Mouse (Mus musculus): ENCODE data around the gene Gm3336. TPM values are rescaled to one million over a fixed set of nuclear protein-coding genes. Genes with fewer than 3 reads are reported as not detected.

Gm3336 gene
- polyA plus RNA-seq, 1 experiment, result 73.6 TPM

DNA sequence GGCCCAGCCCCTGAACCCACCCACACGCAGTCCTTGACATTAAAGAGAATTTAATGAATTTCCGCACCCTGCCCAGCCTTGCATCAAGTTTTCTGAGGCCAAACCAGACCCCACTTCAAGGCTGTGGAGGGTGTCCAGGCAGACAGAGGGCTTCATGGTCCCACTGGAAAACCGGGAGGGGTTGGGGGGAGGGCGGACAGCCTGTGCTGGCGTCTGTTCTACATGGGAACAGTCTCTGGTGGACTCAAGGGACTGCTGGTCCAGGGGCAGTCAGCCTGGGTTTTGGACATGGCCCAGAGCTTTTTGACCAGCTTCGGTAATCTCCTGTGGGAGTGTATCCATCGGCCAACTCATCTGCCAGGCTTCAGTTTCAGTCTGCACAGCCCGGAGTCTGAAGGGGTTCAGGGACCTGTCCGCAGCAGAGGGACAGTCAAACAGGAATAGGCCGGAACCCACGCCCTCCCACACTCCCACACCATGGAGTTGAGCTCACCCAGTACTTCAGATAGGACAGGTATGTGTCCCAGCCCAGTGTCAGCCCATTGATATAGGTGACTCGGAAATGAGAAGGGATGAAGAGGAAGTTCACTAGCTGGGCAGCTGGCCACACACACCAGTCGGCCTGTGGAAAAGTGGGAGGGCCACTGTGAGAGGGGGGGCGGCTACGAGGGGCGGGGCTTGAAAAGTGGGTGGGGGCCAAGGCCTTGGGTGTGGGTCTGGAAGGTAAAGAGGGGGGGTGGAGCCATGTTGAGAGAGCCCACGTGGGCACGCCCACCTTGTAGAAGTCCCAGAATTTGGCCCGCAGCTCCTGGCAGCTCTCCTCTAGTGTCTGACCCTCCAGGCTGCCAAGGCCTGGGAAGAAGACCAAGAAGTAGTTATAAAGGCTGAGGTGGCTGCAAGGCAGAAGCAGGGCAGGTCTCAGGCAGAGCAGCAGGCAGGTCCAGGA is 40.5 kb downstream of the Gm3336 start:
- 59% methylated on average over 19 of the region's 19 CpGs for WGBS
- H3K36me3 ChIP-seq (ENCODE audit: control insufficient read depth, insufficient read depth, low read length), result peaks cover 29% of the 10 kb centered on the region
- peaks cover 29% of the 10 kb centered on the region for H3K4me1 ChIP-seq (ENCODE audit: control insufficient read depth, insufficient read depth, insufficient read length, low read length)
- H3K4me3 ChIP-seq (ENCODE audit: low read depth, low read length), result no peak overlapping the region
- no peak for TF ChIP-seq CTCF (IDR thresholded peaks at IDR 0.05; ENCODE audit: extremely low read depth, insufficient read length, insufficient replicate concordance, low read depth, low read length)
- TF ChIP-seq POLR2A (IDR thresholded peaks at IDR 0.05; ENCODE audit: low read depth, low read length), result no peak
- no peaks in the 10 kb centered on the region for H3K27me3 ChIP-seq (ENCODE audit: control insufficient read depth, insufficient read depth, low read length)
- no peak overlapping the region for H3K27ac ChIP-seq (ENCODE audit: insufficient read depth, low read depth, low read length)

DNA sequence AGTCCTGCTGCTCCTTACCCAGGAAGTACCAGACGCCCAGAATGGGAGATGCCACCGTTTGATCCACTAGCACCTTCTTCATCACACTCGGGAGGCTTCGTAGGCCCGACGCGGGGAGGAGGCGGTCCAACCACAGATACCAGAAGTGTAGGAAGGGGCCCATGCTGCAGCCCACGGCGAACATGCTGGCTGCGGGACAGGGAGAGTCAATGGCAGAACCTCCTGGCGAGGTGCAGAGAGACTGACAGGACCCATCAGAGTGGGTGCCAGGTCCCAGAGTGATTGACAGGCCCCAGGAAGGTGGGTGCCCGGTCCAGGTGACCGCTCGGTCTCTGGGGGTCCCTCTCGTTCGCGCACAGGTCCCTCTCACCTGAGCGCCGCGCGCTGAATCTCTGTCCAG is 42.0 kb downstream of the Gm3336 start:
- no peaks in the 10 kb centered on the region for H3K27me3 ChIP-seq (ENCODE audit: control insufficient read depth, insufficient read depth, low read length)
- H3K4me3 ChIP-seq (ENCODE audit: low read depth, low read length), result peak overlapping the region; percentile 84
- peak overlapping the region; percentile 59 for H3K27ac ChIP-seq (ENCODE audit: insufficient read depth, low read depth, low read length)
- H3K36me3 ChIP-seq (ENCODE audit: control insufficient read depth, insufficient read depth, low read length), result peaks cover 29% of the 10 kb centered on the region
- no peak for TF ChIP-seq CTCF (IDR thresholded peaks at IDR 0.05; ENCODE audit: extremely low read depth, insufficient read length, insufficient replicate concordance, low read depth, low read length)
- peaks cover 32% of the 10 kb centered on the region for H3K4me1 ChIP-seq (ENCODE audit: control insufficient read depth, insufficient read depth, insufficient read length, low read length)
- under 1% methylated on average over 22 of the region's 22 CpGs for WGBS

DNA sequence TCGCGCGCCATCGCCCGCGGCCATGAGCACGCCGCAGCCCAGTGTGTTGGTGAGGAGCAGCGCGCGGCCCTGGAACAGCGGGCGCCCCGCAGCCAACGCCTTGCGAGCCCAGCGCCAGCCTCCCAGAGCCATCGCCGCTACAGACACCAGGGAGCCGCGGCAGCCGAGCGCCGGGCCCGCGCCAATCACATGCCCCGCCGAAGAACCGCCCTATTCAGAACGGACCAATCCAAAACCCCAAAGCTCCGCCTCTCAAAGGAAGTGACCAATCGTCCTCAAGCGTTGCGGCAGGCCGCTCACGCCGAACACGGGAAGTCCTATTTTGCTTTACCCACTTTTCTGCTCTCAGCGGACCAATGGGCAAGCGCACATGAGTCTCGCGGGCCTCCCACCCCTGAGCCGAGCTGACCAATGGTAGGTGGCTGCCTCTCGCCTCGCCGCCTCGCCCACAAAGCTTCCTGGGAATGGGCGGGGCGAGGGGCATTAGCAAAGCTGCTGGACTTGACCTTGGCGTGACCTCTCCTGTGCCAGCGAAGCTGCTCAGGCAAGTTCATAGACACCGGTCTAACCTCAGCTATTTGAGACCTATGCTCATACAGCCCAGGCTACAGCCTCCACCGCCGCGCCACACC is 42.5 kb downstream of the Gm3336 start, which contains the start of gene Mpv17l2:
Gene Mpv17l2 (minus strand): TSS at position 172 of the 632 bp plus-strand sequence.
- H3K4me1 ChIP-seq (ENCODE audit: control insufficient read depth, insufficient read depth, insufficient read length, low read length), result peaks cover 31% of the 10 kb centered on the region
- H3K27me3 ChIP-seq (ENCODE audit: control insufficient read depth, insufficient read depth, low read length), result no peaks in the 10 kb centered on the region
- peak; percentile 85 for TF ChIP-seq POLR2A (IDR thresholded peaks at IDR 0.05; ENCODE audit: low read depth, low read length)
- TF ChIP-seq CTCF (IDR thresholded peaks at IDR 0.05; ENCODE audit: extremely low read depth, insufficient read length, insufficient replicate concordance, low read depth, low read length), result no peak
- peaks cover 29% of the 10 kb centered on the region for H3K36me3 ChIP-seq (ENCODE audit: control insufficient read depth, insufficient read depth, low read length)
- peak within 1 kb of the TSS; percentile 84 for H3K4me3 ChIP-seq (ENCODE audit: low read depth, low read length)
- under 1% methylated on average over 55 of the region's 55 CpGs for WGBS
- peak within 1 kb of the TSS; percentile 70 for H3K27ac ChIP-seq (ENCODE audit: insufficient read depth, low read depth, low read length)

DNA sequence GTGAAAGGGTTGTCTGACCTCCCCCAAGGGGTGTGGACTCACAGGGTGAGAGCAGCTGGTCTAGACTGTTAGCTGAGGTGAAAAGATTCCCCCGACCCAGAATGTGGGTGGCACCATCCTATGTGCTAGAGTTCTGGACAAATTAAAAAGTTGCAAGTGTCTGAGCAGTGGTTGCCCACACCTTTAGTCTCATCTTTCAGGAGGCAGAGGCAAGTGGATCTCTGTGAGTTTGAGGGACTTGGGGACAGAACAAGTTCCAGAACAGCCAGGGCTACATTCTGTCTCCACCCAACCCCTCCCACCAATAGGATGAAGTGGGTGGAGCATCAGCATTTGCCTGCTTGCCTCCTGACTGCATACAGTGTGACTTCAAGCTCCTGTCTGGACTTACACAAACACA is 43.8 kb downstream of the Gm3336 start:
- no peak overlapping the region for H3K4me3 ChIP-seq (ENCODE audit: low read depth, low read length)
- peaks cover 37% of the 10 kb centered on the region for H3K4me1 ChIP-seq (ENCODE audit: control insufficient read depth, insufficient read depth, insufficient read length, low read length)
- 24% methylated on average over 1 of the region's 1 CpGs for WGBS
- H3K27ac ChIP-seq (ENCODE audit: insufficient read depth, low read depth, low read length), result peak overlapping the region; percentile 36
- H3K36me3 ChIP-seq (ENCODE audit: control insufficient read depth, insufficient read depth, low read length), result peaks cover 22% of the 10 kb centered on the region
- H3K27me3 ChIP-seq (ENCODE audit: control insufficient read depth, insufficient read depth, low read length), result no peaks in the 10 kb centered on the region
- TF ChIP-seq CTCF (IDR thresholded peaks at IDR 0.05; ENCODE audit: extremely low read depth, insufficient read length, insufficient replicate concordance, low read depth, low read length) (no peak), POLR2A (IDR thresholded peaks at IDR 0.05; ENCODE audit: low read depth, low read length) (no peak)

DNA sequence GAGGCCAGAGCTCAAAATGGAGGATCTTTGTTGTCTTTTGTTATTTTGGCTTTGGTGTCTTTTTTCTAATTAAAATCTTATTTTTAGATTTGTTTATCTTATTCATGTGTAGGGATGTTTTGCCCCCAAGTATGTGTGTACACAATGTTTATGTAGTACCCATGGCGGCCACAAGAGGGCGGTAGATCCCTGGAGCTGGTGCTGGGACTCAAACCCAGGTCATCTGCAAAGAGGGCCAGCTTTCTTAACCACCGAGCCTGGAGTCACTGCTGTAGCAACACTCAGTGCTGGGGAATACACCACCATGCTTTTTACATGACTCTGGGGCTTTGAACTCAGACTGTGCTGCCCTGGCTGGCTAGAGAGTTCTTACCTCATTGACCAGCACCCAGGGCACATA is 45.0 kb downstream of the Gm3336 start:
- H3K4me1 ChIP-seq (ENCODE audit: control insufficient read depth, insufficient read depth, insufficient read length, low read length), result peaks cover 37% of the 10 kb centered on the region
- WGBS, result 3% methylated on average over 3 of the region's 3 CpGs
- H3K27me3 ChIP-seq (ENCODE audit: control insufficient read depth, insufficient read depth, low read length), result no peaks in the 10 kb centered on the region
- H3K36me3 ChIP-seq (ENCODE audit: control insufficient read depth, insufficient read depth, low read length), result peaks cover 12% of the 10 kb centered on the region
- H3K27ac ChIP-seq (ENCODE audit: insufficient read depth, low read depth, low read length), result peak overlapping the region; percentile 89
- TF ChIP-seq POLR2A (IDR thresholded peaks at IDR 0.05; ENCODE audit: low read depth, low read length) (no peak), CTCF (IDR thresholded peaks at IDR 0.05; ENCODE audit: extremely low read depth, insufficient read length, insufficient replicate concordance, low read depth, low read length) (peak; percentile 95)
- H3K4me3 ChIP-seq (ENCODE audit: low read depth, low read length), result peak overlapping the region; percentile 7

DNA sequence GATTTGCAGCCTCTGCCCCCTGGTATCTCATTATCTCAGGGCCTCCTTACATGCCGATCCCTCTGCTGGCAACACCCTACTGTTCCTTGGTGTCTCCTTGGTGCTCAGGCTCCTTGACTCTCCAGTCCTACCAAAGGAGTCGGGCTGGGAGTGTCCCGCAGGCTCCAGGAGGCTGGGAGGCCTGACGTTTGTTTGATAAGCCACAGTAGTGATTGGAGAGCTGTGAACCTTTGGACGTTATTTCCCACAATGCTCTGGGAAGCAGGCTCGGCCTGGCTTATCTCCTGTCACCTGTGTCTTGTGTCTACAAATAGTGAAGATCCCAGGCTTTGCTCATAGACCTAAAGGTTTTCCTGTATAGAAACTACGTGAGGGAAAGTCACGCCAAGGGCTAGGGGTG is 45.7 kb downstream of the Gm3336 start:
- TF ChIP-seq CTCF (IDR thresholded peaks at IDR 0.05; ENCODE audit: extremely low read depth, insufficient read length, insufficient replicate concordance, low read depth, low read length) (no peak), POLR2A (IDR thresholded peaks at IDR 0.05; ENCODE audit: low read depth, low read length) (peak; percentile 48; the same call in 1 of the 2 replicates)
- Histone ChIP-seq H3K4me3 (ENCODE audit: low read depth, low read length) (peak overlapping the region; percentile 78), H3K27ac (ENCODE audit: insufficient read depth, low read depth, low read length) (peak overlapping the region; percentile 98), H3K36me3 (ENCODE audit: control insufficient read depth, insufficient read depth, low read length) (peaks cover 14% of the 10 kb centered on the region), H3K27me3 (ENCODE audit: control insufficient read depth, insufficient read depth, low read length) (no peaks in the 10 kb centered on the region), H3K4me1 (ENCODE audit: control insufficient read depth, insufficient read depth, insufficient read length, low read length) (peaks cover 43% of the 10 kb centered on the region)
- 29% methylated on average over 8 of the region's 8 CpGs for WGBS

DNA sequence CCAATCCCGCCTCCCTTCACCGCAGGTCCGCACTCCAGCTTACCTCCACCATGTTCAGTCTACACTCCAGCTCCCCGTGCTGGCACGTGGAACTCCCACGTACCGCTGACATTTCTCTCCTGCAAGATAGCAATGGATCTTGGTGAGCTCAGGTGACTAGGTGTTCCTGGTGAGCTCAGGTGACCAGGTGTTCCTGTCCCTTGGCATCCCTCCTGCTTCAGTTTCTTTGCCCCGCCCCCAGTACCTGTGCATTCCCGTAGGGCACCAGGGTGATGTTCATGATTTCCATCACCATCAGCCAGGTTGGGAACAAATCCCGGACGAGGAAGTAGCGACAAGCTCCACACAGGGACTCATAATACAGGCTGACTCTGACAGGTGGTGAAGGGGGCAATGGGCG is 46.3 kb downstream of the Gm3336 start:
- H3K27ac ChIP-seq (ENCODE audit: insufficient read depth, low read depth, low read length), result peak overlapping the region; percentile 98
- H3K27me3 ChIP-seq (ENCODE audit: control insufficient read depth, insufficient read depth, low read length), result no peaks in the 10 kb centered on the region
- H3K4me3 ChIP-seq (ENCODE audit: low read depth, low read length), result peak overlapping the region; percentile 78
- peaks cover 17% of the 10 kb centered on the region for H3K36me3 ChIP-seq (ENCODE audit: control insufficient read depth, insufficient read depth, low read length)
- peaks cover 44% of the 10 kb centered on the region for H3K4me1 ChIP-seq (ENCODE audit: control insufficient read depth, insufficient read depth, insufficient read length, low read length)
- TF ChIP-seq POLR2A (IDR thresholded peaks at IDR 0.05; ENCODE audit: low read depth, low read length) (no peak; the same call in 1 of the 2 replicates), CTCF (IDR thresholded peaks at IDR 0.05; ENCODE audit: extremely low read depth, insufficient read length, insufficient replicate concordance, low read depth, low read length) (0 out of 2 replicates have a peak, but pooled peaks have one; percentile 5)
- 29% methylated on average over 13 of the region's 13 CpGs for WGBS

All from small intestine, adult 2 months (tissue).